Mouse (Mus musculus) testis, adult 10 weeks (tissue): ENCODE data around the gene Prss44. TPM values are rescaled to one million over a fixed set of nuclear protein-coding genes. Genes with fewer than 3 reads are reported as not detected.

Source experiments
- polyA plus RNA-seq: library from polyadenylated mRNA; stranded (reverse); fragments of 350-450 nt; fragmentation: Illumina TruSeq; extraction: RNeasy Lipid Tissue Mini Kit (QIAGEN cat#74804); gene quantifications from one replicate; pipeline ENCODE4 v1.2.3, GENCODE M21; 2014; ENCODE audit warnings: low read depth, low replicate concordance

The Prss44 gene
- polyA plus RNA-seq = 11.8 TPM

GRCm38 (mm10) chr9:110813789-110814188, at the start of gene Prss44:
TSS of gene Prss44 (plus strand) at chr9:110813994.

DNA sequence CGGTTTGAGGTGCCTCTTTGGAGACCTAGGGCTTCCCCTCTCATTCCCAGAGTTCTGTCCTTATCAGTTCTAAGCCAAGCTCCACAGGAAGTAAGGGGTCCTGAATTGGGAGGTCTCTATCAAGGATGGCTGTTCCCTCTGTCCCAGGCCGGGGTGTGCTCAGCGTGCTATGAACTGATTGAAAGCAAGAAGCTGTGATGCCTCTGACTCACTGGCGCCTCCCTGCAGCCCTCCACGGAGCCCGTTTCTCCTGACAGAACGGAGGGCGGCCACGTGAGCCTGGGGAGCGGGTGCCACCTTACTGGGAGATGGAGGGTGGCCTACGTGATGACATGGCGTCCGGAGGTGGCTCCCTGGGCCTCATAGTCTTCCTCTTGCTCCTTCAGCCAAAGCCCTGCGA, 15.9 kb upstream of the Prss44 start, which contains the start of gene Prss42:
Gene Prss42, plus strand, starts transcription at position 301 of the 400 bp plus-strand sequence.

GRCm38 (mm10) chr9:110826390-110826789, 12.6 kb downstream of the Prss44 start, which contains the start of gene Prss43:
TSS of gene Prss43 (plus strand) at chr9:110826690.

GRCm38 (mm10) chr9:110834411-110834810, 20.6 kb downstream of the Prss44 start, which contains the start of gene Prss45:
TSS of gene Prss45 (plus strand) at chr9:110834588.

DNA sequence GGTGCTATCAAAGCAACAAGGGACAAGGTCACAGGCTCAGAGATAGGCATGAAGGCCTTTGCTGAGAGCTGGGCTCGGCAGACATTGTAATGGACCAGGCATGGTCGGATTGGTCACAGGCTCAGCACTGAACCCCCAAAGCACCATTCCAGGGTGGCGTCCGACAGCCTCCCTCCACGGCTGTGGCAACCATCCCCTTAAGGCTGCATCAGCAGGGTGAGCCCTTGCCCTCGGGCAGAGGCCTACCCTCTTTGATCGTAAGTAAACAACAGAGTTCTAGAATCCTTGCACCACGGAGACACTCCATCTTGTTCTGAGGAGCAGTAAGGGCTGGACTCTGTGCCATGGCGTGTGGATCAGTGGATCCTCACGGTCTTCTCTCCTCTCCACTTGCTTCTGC, 30.4 kb downstream of the Prss44 start, which contains the start of gene Prss46:
Gene Prss46, plus strand, starts transcription at position 301 of the 400 bp plus-strand sequence.

GRCm38 (mm10) chr9:110857781-110858472, 44.1 kb downstream of the Prss44 start, which contains the start of gene Prss50:
TSS of gene Prss50 (plus strand) at chr9:110857967.

Other genes starting within 250 kb of the Prss44 start
- 2.3 TPM for gene Nradd, start 189.5 kb upstream of the Prss44 start, polyA plus RNA-seq
- 0.21 TPM for gene Nbeal2, start 159.8 kb upstream of the Prss44 start, polyA plus RNA-seq
- gene Ccdc12, start 157.5 kb upstream of the Prss44 start, polyA plus RNA-seq = 1.4 TPM
- gene Myl3, start 72.1 kb upstream of the Prss44 start, polyA plus RNA-seq = not detected
- 0.11 TPM for gene Pth1r, start 66.8 kb upstream of the Prss44 start, polyA plus RNA-seq
- 31.9 TPM for gene Prss42, start 15.8 kb upstream of the Prss44 start, polyA plus RNA-seq
- gene Prss43, start 12.7 kb downstream of the Prss44 start, polyA plus RNA-seq = 7.0 TPM
- 6.0 TPM for gene Prss45, start 20.6 kb downstream of the Prss44 start, polyA plus RNA-seq
- gene Prss46, start 30.5 kb downstream of the Prss44 start, polyA plus RNA-seq = 21.8 TPM
- gene Prss50, start 44.0 kb downstream of the Prss44 start, polyA plus RNA-seq = 5.6 TPM
- 0.70 TPM for gene Als2cl, start 65.9 kb downstream of the Prss44 start, polyA plus RNA-seq
- 1.7 TPM for gene Tmie, start 66.1 kb downstream of the Prss44 start, polyA plus RNA-seq
- gene Fam240a, start 102.9 kb downstream of the Prss44 start, polyA plus RNA-seq = not detected
- gene Tdgf1, start 132.2 kb downstream of the Prss44 start, polyA plus RNA-seq = 0.41 TPM
- gene Lrrc2, start 137.6 kb downstream of the Prss44 start, polyA plus RNA-seq = 0.94 TPM
- 0.31 TPM for gene Rtp3, start 176.6 kb downstream of the Prss44 start, polyA plus RNA-seq
- 0.38 TPM for gene Ltf, start 205.3 kb downstream of the Prss44 start, polyA plus RNA-seq
- 0.22 TPM for gene Ccrl2, start 243.5 kb downstream of the Prss44 start, polyA plus RNA-seq